Mouse (Mus musculus): ENCODE data around the gene Gm16181.

Gm16181 gene

GRCm38 (mm10) chr17:35269653-35270347 is 49.2 kb downstream of the Gm16181 start:
- peak; percentile 43 to 58 for DNase-seq (ENCODE audit: low spot score in 2 of 2)

GRCm38 (mm10) chr17:35272249-35272648 is 51.6 kb downstream of the Gm16181 start:
- DNase-seq (ENCODE audit: low spot score in 2 of 2) = no peak

Measured in spleen, postnatal 36 days (tissue).